9 mouse cellular contexts compared by ENCODE assay signal in the genomic region with DNA sequence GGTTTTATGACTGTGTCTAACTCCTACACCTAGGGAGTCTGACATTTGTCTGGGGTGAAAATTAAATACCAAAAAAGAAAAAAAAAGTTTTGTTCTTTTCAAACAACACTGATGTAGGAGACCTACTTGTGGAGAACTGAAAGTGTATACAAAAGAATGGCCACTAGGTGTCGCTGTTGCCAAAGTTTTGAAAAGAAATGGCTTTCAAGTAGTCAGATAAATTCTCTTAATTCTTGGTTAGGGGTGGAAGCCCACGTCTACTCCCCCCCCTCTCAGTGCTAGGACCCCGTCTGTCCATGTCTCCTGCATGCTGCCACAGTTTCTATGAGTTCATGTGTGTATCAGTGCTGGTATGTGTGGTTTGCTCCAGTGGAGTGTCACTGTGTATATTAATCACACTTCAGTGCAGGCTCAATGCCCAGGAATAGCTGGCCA.
DNase-seq lines count a peak whose midpoint lies in the region; ATAC-seq lines count a peak whose summit lies in the region.
"Had no signal": no experiment of that assay in that cellular context is flagged by ENCODE, and none has a peak within 500 bp of the region (broad histone marks: within the 10 kb centered on the region; RNA-seq: fewer than 3 reads in every experiment).

No protein-coding gene starts in this region.

- H3K9ac ChIP-seq in kidney, embryonic 15.5 days: no peak overlapping the region
- H3K9ac ChIP-seq in embryonic facial prominence, embryonic 11.5 days (replicated peaks; ENCODE audit: low read length): no peak overlapping the region
- H3K9ac ChIP-seq in hindbrain, embryonic 13.5 days: no peak overlapping the region
- H3K9ac ChIP-seq in midbrain, embryonic 13.5 days (replicated peaks): no peak overlapping the region
- no peak overlapping the region for H3K9ac ChIP-seq in stomach, embryonic 16.5 days (ENCODE audit: low read length)
- H3K9ac ChIP-seq: embryonic facial prominence, embryonic 15.5 days had no signal

- no peaks in the 10 kb centered on the region for H3K27me3 ChIP-seq in kidney, embryonic 15.5 days
- no peaks in the 10 kb centered on the region for H3K27me3 ChIP-seq in embryonic facial prominence, embryonic 11.5 days (ENCODE audit: control insufficient read depth, insufficient read depth, low read length)
- no peaks in the 10 kb centered on the region for H3K27me3 ChIP-seq in hindbrain, embryonic 13.5 days
- no peaks in the 10 kb centered on the region for H3K27me3 ChIP-seq in midbrain, embryonic 13.5 days
- H3K27me3 ChIP-seq in stomach, embryonic 16.5 days (ENCODE audit: control insufficient read depth, insufficient read depth, low read length): no peaks in the 10 kb centered on the region
- H3K27me3 ChIP-seq: embryonic facial prominence, embryonic 15.5 days had no signal

- H3K4me3 ChIP-seq in kidney, embryonic 15.5 days (replicated peaks): no peak overlapping the region
- H3K4me3 ChIP-seq in embryonic facial prominence, embryonic 11.5 days (ENCODE audit: low read depth, low read length): no peak overlapping the region
- no peak overlapping the region for H3K4me3 ChIP-seq in hindbrain, embryonic 13.5 days
- no peak overlapping the region for H3K4me3 ChIP-seq in midbrain, embryonic 13.5 days (replicated peaks)
- H3K4me3 ChIP-seq in stomach, embryonic 16.5 days (replicated peaks; ENCODE audit: low read length): no peak overlapping the region; the same call in 1 of the 2 replicates
- H3K4me3 ChIP-seq: embryonic facial prominence, embryonic 15.5 days had no signal

- no peaks in the 10 kb centered on the region for H3K36me3 ChIP-seq in kidney, embryonic 15.5 days
- H3K36me3 ChIP-seq in embryonic facial prominence, embryonic 11.5 days (replicated peaks; ENCODE audit: control insufficient read depth, insufficient read depth, low read depth, low read length): no peaks in the 10 kb centered on the region
- H3K36me3 ChIP-seq in hindbrain, embryonic 13.5 days: no peaks in the 10 kb centered on the region
- no peaks in the 10 kb centered on the region for H3K36me3 ChIP-seq in midbrain, embryonic 13.5 days
- no peaks in the 10 kb centered on the region for H3K36me3 ChIP-seq in stomach, embryonic 16.5 days (ENCODE audit: control insufficient read depth, insufficient read depth, low read length)
- H3K36me3 ChIP-seq: embryonic facial prominence, embryonic 15.5 days had no signal

- H3K4me1 ChIP-seq in kidney, embryonic 15.5 days: peaks cover 13% of the 10 kb centered on the region
- no peaks in the 10 kb centered on the region for H3K4me1 ChIP-seq in embryonic facial prominence, embryonic 11.5 days (ENCODE audit: control insufficient read depth, insufficient read depth, low read length)
- no peaks in the 10 kb centered on the region for H3K4me1 ChIP-seq in hindbrain, embryonic 13.5 days (replicated peaks)
- no peaks in the 10 kb centered on the region for H3K4me1 ChIP-seq in midbrain, embryonic 13.5 days (replicated peaks)
- H3K4me1 ChIP-seq in stomach, embryonic 16.5 days (ENCODE audit: control insufficient read depth, insufficient read depth, low read length): no peaks in the 10 kb centered on the region

- ATAC-seq in kidney, embryonic 15.5 days (replicated peaks; ENCODE audit: low FRiP score): no peak
- ATAC-seq in embryonic facial prominence, embryonic 11.5 days (replicated peaks; ENCODE audit: insufficient number of reproducible peaks, low FRiP score, low TSS enrichment, low read depth): no peak
- peak; percentile 60 for ATAC-seq in hindbrain, embryonic 13.5 days (ENCODE audit: low FRiP score)
- peak; percentile 59 for ATAC-seq in midbrain, embryonic 13.5 days
- no peak for ATAC-seq in stomach, embryonic 16.5 days (ENCODE audit: insufficient read depth, low FRiP score)

- no peak overlapping the region for H3K27ac ChIP-seq in kidney, embryonic 15.5 days
- no peak overlapping the region for H3K27ac ChIP-seq in embryonic facial prominence, embryonic 11.5 days (replicated peaks; ENCODE audit: low read depth, low read length)
- no peak overlapping the region for H3K27ac ChIP-seq in hindbrain, embryonic 13.5 days
- no peak overlapping the region for H3K27ac ChIP-seq in midbrain, embryonic 13.5 days
- no peak overlapping the region for H3K27ac ChIP-seq in stomach, embryonic 16.5 days (ENCODE audit: low read length)
- H3K27ac ChIP-seq: embryonic facial prominence, embryonic 15.5 days had no signal

- no peak overlapping the region for H3K4me2 ChIP-seq in kidney, embryonic 15.5 days
- no peak overlapping the region for H3K4me2 ChIP-seq in embryonic facial prominence, embryonic 11.5 days (ENCODE audit: low read depth, low read length)
- H3K4me2 ChIP-seq in hindbrain, embryonic 13.5 days: no peak overlapping the region
- no peak overlapping the region for H3K4me2 ChIP-seq in midbrain, embryonic 13.5 days (replicated peaks)
- peak overlapping the region; percentile 27; the same call in 1 of the 2 replicates for H3K4me2 ChIP-seq in stomach, embryonic 16.5 days (ENCODE audit: low read depth, low read length)
- H3K4me2 ChIP-seq: embryonic facial prominence, embryonic 15.5 days had no signal

- no peaks in the 10 kb centered on the region for H3K9me3 ChIP-seq in kidney, embryonic 15.5 days (replicated peaks)
- H3K9me3 ChIP-seq in embryonic facial prominence, embryonic 11.5 days (replicated peaks; ENCODE audit: control insufficient read depth, low read length): no peaks in the 10 kb centered on the region
- H3K9me3 ChIP-seq in hindbrain, embryonic 13.5 days: no peaks in the 10 kb centered on the region
- H3K9me3 ChIP-seq in midbrain, embryonic 13.5 days: no peaks in the 10 kb centered on the region
- no peaks in the 10 kb centered on the region for H3K9me3 ChIP-seq in stomach, embryonic 16.5 days (replicated peaks; ENCODE audit: control insufficient read depth, low read length)
- H3K9me3 ChIP-seq: embryonic facial prominence, embryonic 15.5 days had no signal

- WGBS in kidney, embryonic 15.5 days: 1% methylated on average over 3 of the region's 3 CpGs
- 2% methylated on average over 3 of the region's 3 CpGs for WGBS in embryonic facial prominence, embryonic 11.5 days
- WGBS in hindbrain, embryonic 13.5 days: 0% methylated on average over 3 of the region's 3 CpGs
- WGBS in midbrain, embryonic 13.5 days: 1% methylated on average over 3 of the region's 3 CpGs
- under 1% methylated on average over 3 of the region's 3 CpGs for whole genome bisulfite sequencing in stomach, embryonic 16.5 days

- peak; percentile 16 for DNase-seq in kidney, adult 11 months
- peak; percentile 74 for DNase-seq in adrenal gland, postnatal 10 days
- peak; percentile 89 for DNase-seq in embryonic facial prominence, embryonic 11.5 days (ENCODE audit: low spot score)
- DNase-seq in left cerebral cortex, adult 11 months (ENCODE audit: low spot score): peak; percentile 43

Comparison
In these comparisons a context has a peak if more than half of its experiments do, and no peak if none do; other contexts are left out.
1. DNase-seq: peak in every context shown above with its lines; median percentile 89 in embryonic facial prominence, embryonic 11.5 days; 74 in adrenal gland, postnatal 10 days; 43 in left cerebral cortex, adult 11 months; 16 in kidney, adult 11 months.
2. ATAC-seq: peak in hindbrain, embryonic 13.5 days (single experiment) and midbrain, embryonic 13.5 days (single experiment); none in kidney, embryonic 15.5 days (single experiment), embryonic facial prominence, embryonic 11.5 days (single experiment) and stomach, embryonic 16.5 days (single experiment).